Mouse (Mus musculus) C2C12 (cell line): ENCODE results near the gene Tlk1. TPM values are rescaled to one million over a fixed set of nuclear protein-coding genes. Genes with fewer than 3 reads are reported as not detected.

Source experiments
- H3K27me3 ChIP-seq: one replicate; pipeline ENCODE4 v1.6.1; 2011; ENCODE audit not compliant: control insufficient read depth, insufficient read depth, insufficient read length
- H3K36me3 ChIP-seq: one replicate; pipeline ENCODE4 v1.6.1; 2011; ENCODE audit not compliant: control insufficient read depth, insufficient read depth
- H3K4me3 ChIP-seq: one replicate; pipeline ENCODE4 v1.5.1; 2011; ENCODE audit warnings: mild to moderate bottlenecking, control low read depth; ENCODE audit not compliant: poor library complexity, insufficient read depth, severe bottlenecking
- H3K79me2 ChIP-seq: one replicate; pipeline ENCODE4 v1.6.1; 2011; ENCODE audit not compliant: control insufficient read depth, insufficient read depth
- H3K79me3 ChIP-seq: one replicate; pipeline ENCODE4 v1.6.1; 2011; ENCODE audit warnings: low read depth, control low read depth
- H3ac ChIP-seq: one replicate; pipeline ENCODE3; 2011; ENCODE audit warnings: low read depth; ENCODE audit not compliant: control insufficient read depth, insufficient read length
- CEBPB ChIP-seq: IDR thresholded peaks from one replicate; pipeline ENCODE4 v1.6.1; 2011; ENCODE audit warnings: low read depth, mild to moderate bottlenecking, control low read depth, moderate library complexity
- CTCF ChIP-seq: IDR thresholded peaks from one replicate; pipeline ENCODE4 v1.5.1; 2011; ENCODE audit not compliant: control insufficient read depth, insufficient read depth, insufficient read length
- FOSL1 ChIP-seq: IDR thresholded peaks from one replicate; pipeline ENCODE4 v1.8.0; 2011; ENCODE audit warnings: mild to moderate bottlenecking, low read length; ENCODE audit not compliant: poor library complexity, insufficient read depth, severe bottlenecking
- MAX ChIP-seq: IDR thresholded peaks from one replicate; pipeline ENCODE4 v1.6.1; 2011; ENCODE audit warnings: mild to moderate bottlenecking, control low read depth
- MYOD1 ChIP-seq: IDR thresholded peaks from one replicate; pipeline ENCODE4 v1.6.1; 2011; ENCODE audit warnings: low read depth; ENCODE audit not compliant: control insufficient read depth, insufficient read length
- MYOG ChIP-seq: IDR thresholded peaks from one replicate; pipeline ENCODE4 v1.6.1; 2011; ENCODE audit not compliant: control insufficient read depth, insufficient read length; ENCODE audit errors: extremely low read depth
- USF1 ChIP-seq: IDR thresholded peaks from one replicate; pipeline ENCODE4 v1.6.1; 2011; ENCODE audit warnings: low read depth, mild to moderate bottlenecking, control low read depth, moderate library complexity
- polyA plus RNA-seq: library from polyadenylated mRNA; unstranded; fragments of >200 nt; fragmentation: generic; extraction: Trizol; gene quantifications from one replicate; pipeline ENCODE4 v1.2.1, GENCODE M21; 2012; ENCODE audit warnings: missing spikeins

Tlk1 gene
- polyA plus RNA-seq, 1 experiment = 8.1 TPM

DNA sequence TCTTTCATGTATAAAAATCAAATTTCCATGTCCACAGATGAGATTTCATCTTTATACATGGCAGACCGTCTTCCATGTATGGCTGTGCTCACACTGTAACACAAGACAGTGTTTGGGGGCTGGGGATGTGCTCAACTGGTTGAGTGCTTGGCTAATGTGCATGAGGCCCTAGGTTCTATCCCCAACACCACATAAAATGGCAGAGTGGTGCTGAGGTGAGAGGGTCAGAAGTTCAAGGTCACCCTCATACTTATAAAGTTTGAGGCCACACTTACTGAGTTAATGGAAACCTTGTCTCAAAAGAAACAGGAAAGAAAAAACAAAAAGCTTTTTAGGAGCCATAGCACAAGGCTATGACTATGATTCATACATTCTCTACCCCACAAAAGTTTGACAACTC is 25.1 kb downstream of the Tlk1 start:
- no peak overlapping the region for H3K4me3 ChIP-seq
- no peak for TF ChIP-seq MYOD1
- H3K27me3 ChIP-seq = no peaks in the 10 kb centered on the region
- peaks cover 24% of the 10 kb centered on the region for H3K36me3 ChIP-seq
- no peak overlapping the region for H3ac ChIP-seq
- peaks cover 100% of the 10 kb centered on the region for H3K79me2 ChIP-seq
- peaks cover 92% of the 10 kb centered on the region for H3K79me3 ChIP-seq

DNA sequence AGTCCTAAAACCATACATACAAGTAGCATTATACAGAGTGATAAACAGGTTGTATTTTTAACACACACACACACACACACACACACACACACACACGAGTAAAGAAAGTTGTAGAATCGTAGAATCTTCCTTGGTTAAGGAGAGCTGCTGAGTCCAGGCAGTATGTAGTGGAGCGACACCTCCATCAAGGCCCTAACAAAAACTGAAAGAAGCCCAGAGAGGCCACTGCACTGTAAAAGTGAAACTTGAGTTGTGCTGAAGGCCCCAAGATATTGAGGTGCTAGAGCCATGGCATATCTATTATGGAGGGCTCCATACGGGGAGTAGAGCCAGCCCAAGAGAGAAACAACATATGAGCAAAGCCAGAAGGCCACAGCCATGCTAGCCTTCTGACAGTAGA is 32.3 kb downstream of the Tlk1 start:
- H3K79me3 ChIP-seq = peaks cover 92% of the 10 kb centered on the region
- TF ChIP-seq CEBPB = no peak

DNA sequence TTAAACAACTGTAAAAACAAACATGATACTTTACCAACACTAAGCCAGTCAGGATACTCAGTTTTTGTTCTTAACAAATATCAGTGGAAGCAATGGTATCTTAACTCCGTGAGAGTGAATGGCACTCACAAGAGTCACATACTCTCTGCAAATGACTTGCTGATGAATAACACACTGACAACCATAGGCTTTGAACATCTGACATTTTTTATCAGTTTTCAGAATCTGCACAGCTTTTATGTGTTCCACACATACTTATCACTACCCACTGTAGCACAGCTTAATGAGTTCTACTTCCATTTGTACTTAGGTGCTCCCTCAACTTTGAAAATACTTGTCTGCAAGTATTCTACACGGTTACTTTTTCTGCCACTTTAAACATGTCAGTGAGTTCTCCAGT is 35.3 kb downstream of the Tlk1 start:
- Histone ChIP-seq H3K79me2 (peaks cover 100% of the 10 kb centered on the region), H3K27me3 (no peaks in the 10 kb centered on the region), H3K36me3 (peaks cover 12% of the 10 kb centered on the region), H3K79me3 (peaks cover 84% of the 10 kb centered on the region), H3ac (no peak overlapping the region), H3K4me3 (no peak overlapping the region)
- TF ChIP-seq USF1 (no peak), CEBPB (no peak), MYOD1 (no peak), MYOG (no peak), FOSL1 (no peak), MAX (no peak), CTCF (no peak)

More for the DNA sequence above, 32.3 kb downstream of the Tlk1 start:
- H3ac ChIP-seq = no peak overlapping the region
- H3K27me3 ChIP-seq = no peaks in the 10 kb centered on the region
- peaks cover 100% of the 10 kb centered on the region for H3K79me2 ChIP-seq
- no peak overlapping the region for H3K4me3 ChIP-seq
- H3K36me3 ChIP-seq = peaks cover 14% of the 10 kb centered on the region

DNA sequence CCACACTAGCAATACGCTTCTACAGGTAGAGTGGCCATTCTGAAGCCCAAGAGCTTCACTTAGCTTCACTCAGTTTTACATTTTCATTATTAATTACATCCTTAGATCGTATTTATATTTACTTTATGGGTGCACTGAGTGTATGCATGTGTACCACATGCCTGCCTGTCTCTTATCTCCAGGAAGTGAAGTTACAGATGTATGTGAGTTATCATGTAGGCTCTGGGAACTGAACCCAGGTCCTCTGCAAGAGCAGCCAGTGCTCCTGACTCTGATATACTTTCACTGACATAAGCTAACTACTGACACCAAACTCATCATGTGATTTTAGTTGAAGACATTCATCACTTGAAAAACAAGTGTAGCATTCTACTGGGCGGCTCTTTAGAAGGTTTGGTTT is 36.2 kb downstream of the Tlk1 start:
- no peak for TF ChIP-seq MAX
- TF ChIP-seq FOSL1 = no peak
- no peak for TF ChIP-seq CTCF
- TF ChIP-seq USF1 = no peak
- TF ChIP-seq MYOG = no peak
- no peak for TF ChIP-seq MYOD1
- Histone ChIP-seq H3K79me3 (peaks cover 84% of the 10 kb centered on the region), H3K27me3 (no peaks in the 10 kb centered on the region), H3K36me3 (peaks cover 3% of the 10 kb centered on the region), H3K4me3 (no peak overlapping the region), H3ac (no peak overlapping the region), H3K79me2 (peaks cover 100% of the 10 kb centered on the region)

DNA sequence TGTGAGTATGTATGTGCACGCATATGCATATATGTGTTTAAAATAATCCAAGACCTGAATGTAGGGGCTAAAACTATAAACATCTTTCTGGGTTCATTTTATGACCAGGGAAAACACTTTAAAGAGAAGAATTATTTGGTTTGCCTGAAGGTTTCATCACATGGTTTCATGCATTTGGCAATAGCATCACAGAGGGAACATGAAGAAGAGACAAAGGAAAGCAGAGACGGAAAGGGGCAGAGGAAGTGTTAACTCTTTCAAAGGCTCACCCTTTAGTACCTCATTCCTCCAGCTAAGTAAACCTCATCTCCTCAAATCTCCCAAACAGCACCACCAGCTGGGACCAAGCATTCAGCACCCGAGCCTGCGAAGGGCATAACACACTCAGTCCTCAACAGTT is 41.1 kb downstream of the Tlk1 start:
- H3K36me3 ChIP-seq = no peaks in the 10 kb centered on the region
- H3K27me3 ChIP-seq = no peaks in the 10 kb centered on the region
- H3K79me2 ChIP-seq = peaks cover 91% of the 10 kb centered on the region
- TF ChIP-seq CEBPB (no peak), CTCF (no peak), MYOD1 (no peak), FOSL1 (no peak), MAX (no peak), MYOG (no peak), USF1 (no peak)
- no peak overlapping the region for H3K4me3 ChIP-seq
- H3ac ChIP-seq = no peak overlapping the region
- peaks cover 59% of the 10 kb centered on the region for H3K79me3 ChIP-seq

DNA sequence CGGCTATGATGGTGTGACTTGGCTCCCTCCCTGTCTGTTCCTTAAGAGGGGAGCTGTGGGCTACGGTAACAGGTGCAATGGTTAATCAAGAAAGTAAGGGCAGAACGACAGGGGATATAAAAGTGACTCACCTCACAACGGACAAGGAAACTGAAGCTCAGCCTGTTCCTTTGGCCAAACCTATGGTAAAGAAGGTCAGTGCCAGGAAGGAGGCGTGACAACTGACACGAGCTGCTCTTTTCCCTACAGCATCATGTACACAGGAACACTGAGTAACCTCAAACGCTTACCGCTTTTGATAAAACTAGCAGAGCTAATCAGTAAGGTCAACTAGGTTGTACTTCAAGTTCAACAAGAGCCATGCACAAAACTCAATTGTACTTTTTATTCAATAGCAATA is 42.0 kb downstream of the Tlk1 start:
- Histone ChIP-seq H3K27me3 (no peaks in the 10 kb centered on the region), H3K79me2 (peaks cover 91% of the 10 kb centered on the region), H3K36me3 (peaks cover under 1% of the 10 kb centered on the region), H3ac (no peak overlapping the region), H3K4me3 (no peak overlapping the region), H3K79me3 (peaks cover 56% of the 10 kb centered on the region)
- TF ChIP-seq USF1 = no peak
- no peak for TF ChIP-seq CEBPB
- no peak for TF ChIP-seq MAX
- no peak for TF ChIP-seq FOSL1
- TF ChIP-seq CTCF = no peak
- no peak for TF ChIP-seq MYOG
- no peak for TF ChIP-seq MYOD1

GRCm38 (mm10) chr2:70779634-70780033 is 45.9 kb downstream of the Tlk1 start:
- H3K79me3 ChIP-seq = peaks cover 33% of the 10 kb centered on the region
- peaks cover 4% of the 10 kb centered on the region for H3K36me3 ChIP-seq
- H3K79me2 ChIP-seq = peaks cover 83% of the 10 kb centered on the region
- no peak overlapping the region for H3K4me3 ChIP-seq
- TF ChIP-seq MYOD1 (no peak), MYOG (no peak), FOSL1 (no peak), USF1 (no peak), CTCF (no peak), CEBPB (no peak), MAX (no peak)
- H3ac ChIP-seq = no peak overlapping the region
- H3K27me3 ChIP-seq = no peaks in the 10 kb centered on the region
